Mouse (Mus musculus): ENCODE data around the gene Etfb. TPM values are rescaled to one million over a fixed set of nuclear protein-coding genes. Genes with fewer than 3 reads are reported as not detected.
A peak's percentile ranks its signal among the peaks of the same experiment; 100 is the strongest.
"Not testable (repeated sequence)": the region's sequence is repeated elsewhere in the genome, so short reads cannot be mapped to it uniquely, and the experiment has no call there.

Etfb gene
- polyA plus RNA-seq (2012; ENCODE audit: insufficient read depth, insufficient read length, missing spikeins) = 2,383 and 2,841 TPM in 2 replicates

GRCm38 (mm10) chr7:43443917-43444293, at the start of gene Etfb, which contains the start of gene Gm45233:
Etfb (plus strand) TSS chr7:43444083.
Gm45233 (plus strand) TSS chr7:43444128.
- peak within 1 kb of the TSS; percentile 82 for H3K4me3 ChIP-seq (ENCODE audit: insufficient read depth, low read depth, low read length)
- peaks cover 24% of the 10 kb centered on the region for H3K4me1 ChIP-seq (ENCODE audit: control insufficient read depth, insufficient read depth, insufficient read length, low read length)
- peak within 1 kb of the TSS; percentile 97 for H3K27ac ChIP-seq (replicated peaks; ENCODE audit: low read depth, low read length)

DNA sequence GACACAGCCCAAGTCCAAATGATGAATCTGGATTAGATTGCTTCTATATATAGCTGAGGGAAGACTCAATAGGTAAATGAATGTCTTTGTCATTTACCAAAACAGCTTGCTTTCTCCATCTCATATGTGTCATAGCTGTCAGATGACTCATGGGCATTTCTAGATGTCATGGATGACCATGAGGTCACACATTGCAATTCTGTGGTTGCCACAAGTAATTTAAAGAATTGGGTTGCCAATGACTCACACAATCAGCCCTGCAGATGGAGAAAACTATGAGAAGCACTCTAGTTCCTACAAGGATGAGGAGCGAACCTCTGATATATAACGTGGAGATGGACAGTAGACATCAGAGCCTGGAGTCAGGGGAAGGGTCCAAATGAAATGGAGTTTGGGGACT, 44.4 kb upstream of the Etfb start:
- H3K4me3 ChIP-seq (ENCODE audit: insufficient read depth, low read depth, low read length) = no peak overlapping the region
- no peak overlapping the region for H3K27ac ChIP-seq (replicated peaks; ENCODE audit: low read depth, low read length)
- H3K4me1 ChIP-seq (ENCODE audit: control insufficient read depth, insufficient read depth, insufficient read length, low read length) = 0 out of 2 replicates have a peak, but pooled peaks cover 3% of the 10 kb centered on the region

GRCm38 (mm10) chr7:43402718-43403117, 41.2 kb upstream of the Etfb start:
- no peaks in the 10 kb centered on the region for H3K4me1 ChIP-seq (ENCODE audit: control insufficient read depth, insufficient read depth, insufficient read length, low read length)
- H3K27ac ChIP-seq (replicated peaks; ENCODE audit: low read depth, low read length) = no peak overlapping the region

GRCm38 (mm10) chr7:43407573-43407972, 36.3 kb upstream of the Etfb start:
- Histone ChIP-seq H3K4me3 (ENCODE audit: insufficient read depth, low read depth, low read length) (no peak overlapping the region), H3K27ac (replicated peaks; ENCODE audit: low read depth, low read length) (no peak overlapping the region), H3K4me1 (ENCODE audit: control insufficient read depth, insufficient read depth, insufficient read length, low read length) (no peaks in the 10 kb centered on the region)

More at GRCm38 (mm10) chr7:43402718-43403117, 41.2 kb upstream of the Etfb start:
- H3K4me3 ChIP-seq (ENCODE audit: insufficient read depth, low read depth, low read length) = no peak overlapping the region

- Histone ChIP-seq H3K4me1 (ENCODE audit: control insufficient read depth, insufficient read depth, insufficient read length, low read length) (no peaks in the 10 kb centered on the region), H3K4me3 (ENCODE audit: insufficient read depth, low read depth, low read length) (no peak within 1 kb of the TSS), H3K27ac (replicated peaks; ENCODE audit: low read depth, low read length) (0 out of 2 replicates have a peak within 1 kb of the TSS, but pooled peaks have one; percentile 17)
Measured at GRCm38 (mm10) chr7:43408131-43408553, 35.7 kb upstream of the Etfb start, which contains the start of gene Siglecg. Siglecg (plus strand) TSS chr7:43408204.

DNA sequence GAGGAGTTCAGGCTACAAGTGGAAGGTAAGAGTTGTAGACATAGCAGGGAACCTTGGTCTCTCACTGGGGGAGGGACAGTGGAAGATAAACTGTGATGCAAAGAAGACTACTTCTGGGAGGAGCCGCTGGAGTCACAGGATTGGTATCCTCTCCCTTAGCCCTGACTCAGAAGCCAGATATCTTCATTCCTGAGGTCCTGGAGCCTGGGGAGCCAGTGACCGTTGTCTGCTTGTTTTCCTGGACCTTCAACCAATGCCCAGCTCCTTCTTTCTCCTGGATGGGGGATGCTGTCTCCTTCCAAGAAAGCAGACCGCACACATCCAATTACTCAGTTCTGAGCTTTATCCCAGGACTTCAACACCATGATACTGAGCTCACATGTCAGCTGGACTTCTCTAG, 34.8 kb upstream of the Etfb start:
- no peaks in the 10 kb centered on the region for H3K4me1 ChIP-seq (ENCODE audit: control insufficient read depth, insufficient read depth, insufficient read length, low read length)
- H3K27ac ChIP-seq (replicated peaks; ENCODE audit: low read depth, low read length) = no peak overlapping the region
- H3K4me3 ChIP-seq (ENCODE audit: insufficient read depth, low read depth, low read length) = no peak overlapping the region

DNA sequence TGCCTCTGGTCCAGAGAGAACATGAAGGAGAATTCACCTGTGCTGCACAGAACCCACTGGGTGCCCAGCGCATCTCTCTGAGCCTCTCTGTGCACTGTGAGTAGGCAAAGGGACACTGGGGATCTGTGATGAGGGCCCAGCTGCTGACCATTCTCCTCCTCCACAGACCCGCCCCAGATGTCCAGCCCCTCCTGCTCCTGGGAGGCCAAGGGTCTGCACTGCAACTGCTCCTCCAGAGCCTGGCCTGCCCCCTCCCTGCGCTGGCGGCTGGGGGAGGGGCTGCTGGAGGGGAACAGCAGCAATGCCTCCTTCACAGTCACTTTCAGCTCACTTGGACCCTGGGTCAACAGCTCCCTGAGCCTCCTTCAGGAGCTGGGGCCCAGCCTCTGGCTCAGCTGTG, 32.2 kb upstream of the Etfb start:
- H3K4me3 ChIP-seq (ENCODE audit: insufficient read depth, low read depth, low read length); H3K27ac ChIP-seq (replicated peaks; ENCODE audit: low read depth, low read length); H3K4me1 ChIP-seq (ENCODE audit: control insufficient read depth, insufficient read depth, insufficient read length, low read length): not testable (repeated sequence)

- Histone ChIP-seq H3K27ac (replicated peaks; ENCODE audit: low read depth, low read length) (no peak overlapping the region), H3K4me3 (ENCODE audit: insufficient read depth, low read depth, low read length) (no peak overlapping the region), H3K4me1 (ENCODE audit: control insufficient read depth, insufficient read depth, insufficient read length, low read length) (no peaks in the 10 kb centered on the region)
Measured at GRCm38 (mm10) chr7:43417298-43417697, 26.6 kb upstream of the Etfb start.

- H3K4me1 ChIP-seq (ENCODE audit: control insufficient read depth, insufficient read depth, insufficient read length, low read length) = peaks cover 2% of the 10 kb centered on the region; the same call in 1 of the 2 replicates
- H3K27ac ChIP-seq (replicated peaks; ENCODE audit: low read depth, low read length) = no peak overlapping the region
- no peak overlapping the region for H3K4me3 ChIP-seq (ENCODE audit: insufficient read depth, low read depth, low read length)
Measured at GRCm38 (mm10) chr7:43422995-43423617, 20.8 kb upstream of the Etfb start.

DNA sequence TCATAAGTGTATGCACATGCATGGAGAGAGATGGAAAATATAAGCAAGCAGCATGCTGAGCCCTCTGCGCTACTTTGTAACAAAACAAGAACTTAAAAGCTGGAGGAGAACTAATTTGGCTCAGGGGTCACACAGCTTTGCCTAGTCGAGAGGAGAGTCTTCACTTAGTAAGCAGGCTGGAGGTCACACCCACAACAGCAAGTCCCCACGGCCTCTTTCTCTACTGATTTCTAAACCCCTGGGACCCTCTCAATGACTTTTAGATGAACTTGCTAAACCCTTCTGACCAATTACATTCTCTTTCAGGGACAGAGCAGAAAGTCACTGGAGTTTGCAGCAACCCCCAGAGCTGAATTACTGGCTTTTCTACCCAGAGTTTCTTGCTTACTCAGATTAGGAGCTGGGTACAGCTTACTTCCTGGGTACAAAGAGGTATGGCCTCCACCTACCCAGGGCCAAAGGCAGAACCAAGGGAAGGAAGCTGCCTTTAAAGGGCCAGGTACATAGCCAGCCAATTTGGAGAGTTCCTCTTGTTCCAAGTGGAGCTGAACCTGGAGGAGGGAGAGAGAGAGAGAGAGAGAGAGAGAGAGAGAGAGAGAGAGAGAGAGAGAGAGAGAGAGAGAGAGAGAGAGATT, 19.8 kb upstream of the Etfb start:
- Histone ChIP-seq H3K27ac (replicated peaks; ENCODE audit: low read depth, low read length) (peak overlapping the region; percentile 88), H3K4me1 (ENCODE audit: control insufficient read depth, insufficient read depth, insufficient read length, low read length) (peaks cover 2% of the 10 kb centered on the region; the same call in 1 of the 2 replicates), H3K4me3 (ENCODE audit: insufficient read depth, low read depth, low read length) (no peak overlapping the region)

DNA sequence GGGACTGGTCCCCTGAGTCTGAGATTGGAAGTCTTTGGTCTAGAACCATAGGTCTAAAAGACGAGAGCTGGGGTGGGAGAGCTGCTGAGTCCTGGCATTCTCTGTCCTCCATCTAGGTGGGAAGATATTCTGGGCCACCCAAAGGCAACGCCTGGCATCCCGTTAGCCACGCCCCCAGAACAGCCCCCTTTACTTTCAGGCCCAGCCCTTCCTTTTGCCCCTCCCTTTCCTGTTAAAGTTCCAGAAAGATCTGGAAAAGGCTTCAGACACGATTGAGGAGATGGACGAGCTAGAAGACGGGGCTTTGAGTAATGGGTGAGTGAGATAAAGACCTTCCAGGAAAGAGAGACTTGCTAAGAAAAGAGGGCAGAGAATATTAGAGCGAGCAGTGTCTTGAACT, 16.5 kb upstream of the Etfb start, which contains the start of gene Lim2:
Lim2 (plus strand) TSS at position 265 of the 400 bp plus-strand sequence.
- Histone ChIP-seq H3K4me3 (ENCODE audit: insufficient read depth, low read depth, low read length) (no peak within 1 kb of the TSS), H3K4me1 (ENCODE audit: control insufficient read depth, insufficient read depth, insufficient read length, low read length) (peaks cover 2% of the 10 kb centered on the region; the same call in 1 of the 2 replicates), H3K27ac (replicated peaks; ENCODE audit: low read depth, low read length) (no peak within 1 kb of the TSS)

DNA sequence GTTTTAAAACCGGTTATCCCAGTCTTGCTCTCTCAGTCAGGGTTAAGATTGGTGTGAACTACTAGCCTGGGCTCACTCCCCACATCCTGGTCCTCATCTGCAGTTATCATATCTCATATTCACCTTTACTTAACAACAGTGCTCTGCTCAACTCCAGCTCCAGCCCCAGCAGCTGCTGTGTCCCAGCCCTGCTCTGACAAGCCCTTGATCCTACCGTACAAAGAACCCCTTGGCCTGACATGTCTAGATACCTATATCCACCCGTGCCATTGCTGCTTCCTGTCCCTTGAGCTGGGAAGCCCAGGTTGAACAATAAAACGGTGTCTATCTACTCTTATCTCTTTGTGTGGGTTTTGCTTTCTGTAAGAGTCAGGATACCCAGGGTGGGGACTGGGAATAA, 14.4 kb upstream of the Etfb start:
- Histone ChIP-seq H3K4me1 (ENCODE audit: control insufficient read depth, insufficient read depth, insufficient read length, low read length) (peaks cover 2% of the 10 kb centered on the region; the same call in 1 of the 2 replicates), H3K27ac (replicated peaks; ENCODE audit: low read depth, low read length) (no peak overlapping the region), H3K4me3 (ENCODE audit: insufficient read depth, low read depth, low read length) (no peak overlapping the region)

- Histone ChIP-seq H3K27ac (replicated peaks; ENCODE audit: low read depth, low read length) (no peak overlapping the region), H3K4me3 (ENCODE audit: insufficient read depth, low read depth, low read length) (no peak overlapping the region)
Measured at GRCm38 (mm10) chr7:43432891-43433290, 11.0 kb upstream of the Etfb start.

GRCm38 (mm10) chr7:43434676-43435075, 9.2 kb upstream of the Etfb start:
- no peaks in the 10 kb centered on the region for H3K4me1 ChIP-seq (ENCODE audit: control insufficient read depth, insufficient read depth, insufficient read length, low read length)
- H3K27ac ChIP-seq (replicated peaks; ENCODE audit: low read depth, low read length) = no peak overlapping the region
- H3K4me3 ChIP-seq (ENCODE audit: insufficient read depth, low read depth, low read length) = no peak overlapping the region

More at GRCm38 (mm10) chr7:43432891-43433290, 11.0 kb upstream of the Etfb start:
- H3K4me1 ChIP-seq (ENCODE audit: control insufficient read depth, insufficient read depth, insufficient read length, low read length) = no peaks in the 10 kb centered on the region

DNA sequence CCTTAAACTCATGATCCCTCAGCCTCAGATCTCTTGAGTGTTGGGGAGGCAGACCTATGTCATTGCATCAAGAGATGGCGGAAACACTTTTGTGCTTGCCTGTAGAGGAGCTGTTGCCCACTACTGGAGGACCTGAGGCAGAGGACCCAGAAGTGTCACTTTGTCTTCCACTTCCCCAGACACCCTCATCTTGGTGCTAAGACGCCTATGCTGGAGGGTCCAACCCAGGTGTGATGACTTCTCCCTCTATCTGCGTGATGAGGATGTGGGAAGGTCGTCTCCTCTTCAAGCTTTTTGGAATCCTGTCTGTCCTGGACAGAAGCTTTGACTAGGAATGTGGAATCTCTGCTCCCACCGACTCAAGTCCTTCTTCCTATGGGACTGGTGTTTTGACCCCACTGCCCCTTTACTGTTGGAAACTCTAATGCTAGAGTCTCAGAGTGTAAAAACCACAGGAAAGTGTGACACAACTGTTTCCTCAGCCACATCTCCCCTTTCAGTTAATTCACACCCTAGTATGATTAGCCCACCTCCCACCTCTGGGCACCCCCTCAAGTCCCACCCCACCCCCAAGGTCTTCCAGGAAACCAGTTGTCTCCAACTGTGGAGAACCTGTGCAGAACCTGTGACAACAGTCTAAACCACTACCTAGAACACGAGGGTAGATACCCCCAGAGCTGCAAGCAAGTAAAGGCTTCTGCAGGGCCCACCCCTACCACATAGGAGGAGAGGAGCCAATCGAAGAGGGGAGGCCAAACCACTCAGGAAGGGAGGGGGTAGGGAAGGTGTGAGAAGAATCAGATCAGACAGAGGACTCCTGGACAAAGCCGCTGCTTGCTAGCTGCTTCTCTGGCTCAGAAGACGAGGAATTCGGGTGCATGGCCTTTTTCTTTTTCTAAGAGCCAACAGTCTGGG, 7.3 kb upstream of the Etfb start, which contains the start of gene Nkg7:
Nkg7 (plus strand) TSS at position 733 of the 915 bp plus-strand sequence.
- Histone ChIP-seq H3K4me1 (ENCODE audit: control insufficient read depth, insufficient read depth, insufficient read length, low read length) (no peaks in the 10 kb centered on the region), H3K4me3 (ENCODE audit: insufficient read depth, low read depth, low read length) (no peak within 1 kb of the TSS), H3K27ac (replicated peaks; ENCODE audit: low read depth, low read length) (no peak within 1 kb of the TSS)

All from brown adipose tissue, adult 24 weeks (tissue).